Mouse (Mus musculus) layer of hippocampus, postnatal 36 days (tissue): ENCODE data around the gene Hoxd8. TPM values are rescaled to one million over a fixed set of nuclear protein-coding genes. Genes with fewer than 3 reads are reported as not detected.

Experiments used
- DNase-seq, 2 experiments: peaks; one replicate each; pipeline ENCODE4 v3.0.0; 2022
- microRNA-seq, 2 experiments: library from miRNA; unstranded; fragments of <30 nt; microRNA quantifications; one replicate each; pipeline ENCODE4 v1.2.0; 2021
- total RNA-seq, 2 experiments: library from RNA; stranded (reverse); gene quantifications; 2 replicates each; pipeline ENCODE4 v1.2.3; 2021

Hoxd8 gene
- total RNA-seq, 2 experiments from 2014 or later: not detected

DNA sequence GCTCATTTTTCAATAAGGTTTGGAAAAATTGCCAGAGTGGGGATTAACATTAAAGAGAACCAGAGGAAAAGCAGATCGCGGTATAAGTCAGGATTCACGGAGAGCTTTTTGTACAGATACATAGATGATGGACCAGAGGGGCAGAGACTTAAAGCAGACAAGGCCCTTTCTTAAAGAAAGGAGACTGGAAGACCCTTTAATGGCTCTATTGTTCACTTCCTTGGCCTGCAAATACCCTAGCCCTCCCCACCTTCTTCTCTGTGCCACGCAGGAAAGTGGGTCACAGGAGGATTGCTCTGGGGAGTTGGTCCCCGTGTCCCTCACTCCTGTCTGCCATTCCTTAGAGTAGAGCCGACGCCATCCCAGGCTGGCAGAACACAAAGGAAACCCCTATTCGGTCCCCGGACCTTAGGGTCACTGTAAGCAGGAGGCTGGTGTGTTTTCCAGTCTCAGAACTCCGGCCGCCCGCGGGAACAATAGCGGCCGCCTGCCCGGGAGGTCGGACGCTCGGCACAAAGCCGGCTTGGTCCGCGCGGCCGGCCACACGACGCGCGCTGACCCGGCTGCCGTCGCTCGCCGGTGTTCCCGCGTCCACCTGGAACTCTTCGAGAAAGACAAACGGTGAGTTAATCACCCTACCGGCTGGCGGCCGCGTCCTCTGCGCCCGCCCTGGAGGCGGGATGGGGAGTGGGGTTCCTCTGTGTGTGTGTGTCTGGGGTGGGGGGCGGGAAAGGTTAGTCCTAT is 48.2 kb downstream of the Hoxd8 start:
- DNase-seq: no peak

DNA sequence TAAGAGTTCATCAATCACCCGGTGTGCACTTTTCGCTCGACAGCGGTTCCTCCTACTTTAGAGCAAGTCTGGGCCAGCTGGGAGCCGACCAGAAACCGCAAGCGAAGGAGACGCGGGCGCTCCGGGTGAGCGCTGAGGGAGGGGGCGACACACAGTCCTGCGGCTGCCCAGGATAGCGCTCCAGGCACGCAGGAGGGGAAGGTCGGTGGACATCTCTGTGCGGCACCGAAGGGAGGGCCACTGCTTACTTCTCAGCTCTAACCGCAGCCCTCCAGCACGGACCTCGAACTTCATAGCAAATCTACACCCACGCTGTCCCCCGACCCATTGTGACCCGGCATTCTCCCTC is 48.7 kb downstream of the Hoxd8 start:
- no peak for DNase-seq

DNA sequence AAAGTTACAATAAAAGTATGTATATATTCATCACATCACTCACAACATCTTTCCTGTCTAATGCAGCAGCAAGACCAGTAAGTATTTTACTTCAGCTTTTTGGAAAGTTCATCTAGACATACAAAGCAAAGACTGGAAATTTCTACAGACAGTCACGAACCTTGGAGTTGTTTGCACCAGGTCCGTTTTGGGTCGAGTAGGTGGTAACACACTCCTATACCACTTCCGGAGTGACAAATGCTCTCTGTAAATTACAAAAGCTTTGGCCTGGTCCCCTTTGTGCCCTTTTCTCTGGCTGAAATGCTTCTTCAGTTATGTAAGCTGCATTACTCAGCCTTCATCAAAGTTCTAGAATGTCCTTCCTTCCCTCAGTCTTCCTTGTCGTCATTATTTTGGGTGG is 49.3 kb downstream of the Hoxd8 start:
- no peak for DNase-seq

Small RNA genes within 50 kb of the gene (microRNA-seq; reads per million reads assigned to microRNA genes)
- gene Gm44463 (0 reads per million in 2 experiments), gene Mir10b (16.4 to 40.0 reads per million in 2 experiments)

Other genes with a start within 250 kb of the Hoxd8 start
- 10 to 100 TPM; 56.3 to 67.8 TPM for gene Lnpk, start 125.2 kb upstream of the Hoxd8 start, total RNA-seq
- not detected for gene Evx2, start 45.1 kb upstream of the Hoxd8 start, total RNA-seq
- gene Hoxd13, start 36.3 kb upstream of the Hoxd8 start, total RNA-seq: not detected
- not detected for gene Hoxd12, start 29.6 kb upstream of the Hoxd8 start, total RNA-seq
- gene Hoxd11, start 25.1 kb upstream of the Hoxd8 start, total RNA-seq: not detected
- not detected for gene Hoxd10, start 12.7 kb upstream of the Hoxd8 start, total RNA-seq
- not detected for gene Hoxd9, start 6.9 kb upstream of the Hoxd8 start, total RNA-seq
- not detected for gene Hoxd3, start 7.3 kb downstream of the Hoxd8 start, total RNA-seq
- gene Hoxd4, start 7.3 kb downstream of the Hoxd8 start, total RNA-seq: not detected
- gene Gm28230, start 22.1 kb downstream of the Hoxd8 start, total RNA-seq: not detected
- gene Hoxd1, start 58.4 kb downstream of the Hoxd8 start, total RNA-seq: under 1 TPM in 1 of 2 experiments, not detected in 1; 0.25 TPM
- 10 to 100 TPM; 42.2 to 51.1 TPM for gene Mtx2, start 121.2 kb downstream of the Hoxd8 start, total RNA-seq